Mouse (Mus musculus): ENCODE measurements around the gene Afmid.

The Afmid gene

GRCm38 (mm10) chr11:117854241-117854640, 28.5 kb downstream of the Afmid start:
- no peak for DNase-seq

- DNase-seq, result no peak
Observed at GRCm38 (mm10) chr11:117855360-117855759, 29.6 kb downstream of the Afmid start.

DNA sequence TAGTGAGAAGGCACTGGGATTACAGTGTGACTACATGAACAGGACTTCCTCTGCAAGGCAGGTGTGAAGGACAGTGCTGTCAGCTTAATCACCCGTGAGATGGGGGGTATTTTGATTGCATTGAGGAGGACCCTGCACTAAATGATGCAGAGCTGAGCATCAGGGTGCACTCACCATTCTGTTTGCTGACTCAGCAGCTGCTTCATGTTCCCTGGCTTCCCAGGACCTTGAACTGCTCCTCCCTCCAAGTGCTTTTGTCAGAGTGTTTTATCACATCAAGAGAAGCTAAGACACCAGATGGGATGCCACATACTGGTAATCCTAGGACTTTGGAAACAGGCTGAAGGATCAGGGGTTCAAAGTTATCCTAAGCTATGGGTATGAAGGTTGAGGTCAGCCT, 30.3 kb downstream of the Afmid start:
- no peak for DNase-seq

DNA sequence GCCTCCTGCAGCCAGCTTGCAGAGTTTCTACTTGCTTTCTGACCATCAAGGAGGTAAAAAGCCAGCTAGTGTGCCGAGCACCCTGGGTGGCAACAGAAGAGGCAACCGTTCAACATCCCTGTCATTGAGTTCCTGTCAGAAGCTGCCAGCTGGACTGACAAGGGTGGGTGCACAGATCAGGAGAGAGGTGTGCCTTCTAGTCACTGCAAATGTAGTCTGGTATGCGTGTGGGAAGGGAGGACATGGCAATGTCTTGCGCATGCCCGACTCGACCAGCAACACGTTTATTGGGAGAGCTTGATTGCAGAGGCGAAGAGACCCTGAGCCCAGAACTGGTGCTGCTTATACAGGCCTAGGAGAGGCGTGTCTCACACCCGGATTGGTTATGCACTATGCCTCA, 31.7 kb downstream of the Afmid start:
- DNase-seq, result no peak

DNA sequence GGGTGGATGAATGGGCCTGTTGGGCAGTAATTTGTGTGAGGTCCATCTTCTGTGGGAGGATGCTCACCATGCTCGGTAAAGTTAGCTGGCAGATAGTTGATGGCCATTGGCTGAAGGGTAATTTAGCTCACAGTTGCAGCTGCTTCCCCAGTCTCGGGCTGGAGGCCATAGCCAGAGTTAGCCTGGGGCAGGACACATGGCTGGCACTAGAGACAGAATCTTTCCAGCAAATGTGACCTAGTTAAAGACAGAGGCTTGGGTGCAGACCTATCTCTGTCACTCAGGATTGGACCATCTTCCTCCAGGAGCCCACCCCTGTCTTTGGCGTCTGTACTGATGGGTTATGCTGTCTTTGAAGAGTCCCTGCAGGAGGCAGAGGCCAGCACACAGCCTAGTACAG, 32.7 kb downstream of the Afmid start:
- no peak for DNase-seq

- DNase-seq, result peak; percentile 20 to 45
Observed at GRCm38 (mm10) chr11:117860601-117861000, 34.9 kb downstream of the Afmid start, which contains the start of gene Tmem235. Gene Tmem235 (plus strand): TSS chr11:117860752.

GRCm38 (mm10) chr11:117863174-117863856, 37.6 kb downstream of the Afmid start:
- no peak for DNase-seq

- DNase-seq, result no peak
Observed at GRCm38 (mm10) chr11:117864805-117865204, 39.1 kb downstream of the Afmid start.

GRCm38 (mm10) chr11:117865988-117866387, 40.3 kb downstream of the Afmid start:
- no peak for DNase-seq

DNA sequence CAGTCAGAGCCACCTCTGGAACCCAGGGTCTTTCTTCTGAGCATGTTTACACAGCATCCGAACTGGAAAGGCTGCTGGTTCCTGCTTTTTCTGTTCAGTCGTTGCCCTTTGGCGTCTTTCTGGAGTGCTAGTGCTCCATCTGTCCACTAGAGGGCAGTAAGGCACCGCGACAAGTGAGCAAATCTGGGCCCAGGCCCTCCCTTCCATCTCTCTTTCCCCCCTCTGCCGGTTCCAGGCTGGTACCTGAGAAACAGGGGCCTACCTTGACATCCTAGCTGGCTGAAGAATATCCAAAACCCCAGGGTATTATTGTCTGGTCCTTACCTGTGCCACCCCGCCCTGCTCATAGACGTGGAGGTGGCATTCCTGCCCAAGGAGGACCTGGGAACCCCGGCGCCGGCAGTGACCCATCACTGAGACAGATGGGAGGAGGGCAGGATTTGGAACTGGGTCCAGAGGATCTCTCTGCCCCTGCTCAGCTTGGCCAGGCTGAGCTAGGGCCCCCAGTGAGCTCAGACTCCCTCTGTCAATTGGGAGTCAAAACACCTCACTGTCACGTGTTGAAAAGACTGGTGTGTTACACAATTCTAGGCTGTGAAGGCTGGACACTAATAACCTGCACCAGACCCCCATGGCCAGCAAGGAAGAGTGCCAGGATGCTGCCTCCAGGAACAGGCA, 45.1 kb downstream of the Afmid start:
- DNase-seq, result peak; percentile 77 to 81

- DNase-seq, result peak in 1 of 2 experiments; percentile 72
Observed at GRCm38 (mm10) chr11:117871376-117871775, 45.7 kb downstream of the Afmid start.

DNA sequence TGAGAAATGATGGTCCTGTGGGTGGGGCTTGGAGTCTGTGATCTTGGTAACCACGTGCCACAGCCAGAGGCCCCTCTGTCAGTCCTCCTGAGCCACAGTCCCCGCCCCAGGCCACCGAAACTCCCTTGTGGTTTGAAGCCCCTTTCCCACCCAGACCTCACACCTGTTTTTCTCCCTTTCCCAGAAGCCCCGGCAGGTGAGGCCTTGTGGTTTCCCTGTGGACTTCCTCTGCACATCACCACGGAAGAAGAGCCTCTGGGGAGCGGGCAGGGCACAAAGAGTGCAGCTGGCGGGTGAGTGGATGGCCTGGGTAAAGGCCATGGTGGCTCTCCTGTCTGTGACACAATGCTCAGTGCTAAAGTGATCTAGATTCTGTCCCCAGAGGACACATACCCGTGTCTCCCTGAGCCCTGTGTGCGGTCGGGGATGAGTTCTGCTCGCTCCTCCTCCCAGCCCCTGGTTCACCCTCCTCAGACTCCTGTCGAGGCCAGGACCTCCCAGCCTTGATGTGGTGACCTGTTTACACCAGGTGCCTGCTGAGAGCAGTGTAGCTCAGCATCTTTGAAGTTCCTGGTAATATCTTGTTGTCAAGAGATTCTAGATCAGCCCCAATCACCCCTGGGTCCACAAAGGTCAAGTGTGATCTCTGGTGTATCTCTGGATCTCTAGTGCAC, 46.3 kb downstream of the Afmid start:
- peak; percentile 91 to 96 for DNase-seq

GRCm38 (mm10) chr11:117872861-117873608, 47.3 kb downstream of the Afmid start, which contains the start of gene Tha1:
Gene Tha1 (minus strand): TSS chr11:117873481.
- DNase-seq, result peak; percentile 66 to 73

DNA sequence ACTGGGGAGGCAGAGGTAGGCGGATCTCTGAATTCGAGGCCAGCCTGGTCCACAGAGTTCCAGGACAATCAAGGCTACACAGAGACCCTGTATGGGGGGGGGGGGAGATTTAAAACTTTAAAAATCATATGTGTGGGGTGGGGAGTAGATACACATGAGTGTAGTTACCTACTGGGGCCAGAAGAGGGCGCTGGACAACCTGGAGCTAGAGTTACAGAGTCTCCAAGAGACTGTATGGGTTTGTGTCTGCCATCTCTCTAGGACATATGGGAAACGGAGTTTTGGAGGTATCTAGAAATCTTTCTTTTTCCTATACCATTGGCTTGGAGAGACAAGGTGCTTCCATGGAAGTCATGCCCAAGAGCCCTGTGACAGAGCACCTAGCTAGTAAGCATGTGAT, 48.7 kb downstream of the Afmid start:
- peak; percentile 52 to 66 for DNase-seq

- DNase-seq, result no peak
Observed at GRCm38 (mm10) chr11:117875681-117876080, 50.0 kb downstream of the Afmid start.

GRCm38 (mm10) chr11:117877917-117878745, 52.4 kb downstream of the Afmid start:
- peak; percentile 64 to 79 for DNase-seq

DNA sequence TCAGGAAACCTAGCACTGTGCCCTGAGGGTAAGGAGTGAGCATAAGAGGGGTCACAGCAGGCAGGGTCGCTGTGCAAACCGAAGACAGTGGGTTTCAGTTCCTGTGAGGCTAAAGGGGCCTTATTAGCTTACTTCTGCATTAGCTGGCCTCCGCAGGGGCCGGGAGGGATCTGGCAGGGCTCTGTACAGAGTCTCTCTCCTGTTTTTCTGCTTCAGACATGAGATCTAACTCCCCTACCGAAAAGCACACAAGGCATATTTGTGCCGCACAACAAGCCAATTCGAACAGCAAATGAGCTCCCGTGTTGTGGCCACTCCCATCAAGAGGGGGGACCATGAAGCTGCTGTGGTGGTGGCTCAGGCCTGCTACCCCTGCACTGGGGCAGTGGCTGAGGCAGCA, 53.2 kb downstream of the Afmid start:
- DNase-seq, result no peak

GRCm38 (mm10) chr11:117879676-117880075, 54.0 kb downstream of the Afmid start:
- no peak for DNase-seq

DNA sequence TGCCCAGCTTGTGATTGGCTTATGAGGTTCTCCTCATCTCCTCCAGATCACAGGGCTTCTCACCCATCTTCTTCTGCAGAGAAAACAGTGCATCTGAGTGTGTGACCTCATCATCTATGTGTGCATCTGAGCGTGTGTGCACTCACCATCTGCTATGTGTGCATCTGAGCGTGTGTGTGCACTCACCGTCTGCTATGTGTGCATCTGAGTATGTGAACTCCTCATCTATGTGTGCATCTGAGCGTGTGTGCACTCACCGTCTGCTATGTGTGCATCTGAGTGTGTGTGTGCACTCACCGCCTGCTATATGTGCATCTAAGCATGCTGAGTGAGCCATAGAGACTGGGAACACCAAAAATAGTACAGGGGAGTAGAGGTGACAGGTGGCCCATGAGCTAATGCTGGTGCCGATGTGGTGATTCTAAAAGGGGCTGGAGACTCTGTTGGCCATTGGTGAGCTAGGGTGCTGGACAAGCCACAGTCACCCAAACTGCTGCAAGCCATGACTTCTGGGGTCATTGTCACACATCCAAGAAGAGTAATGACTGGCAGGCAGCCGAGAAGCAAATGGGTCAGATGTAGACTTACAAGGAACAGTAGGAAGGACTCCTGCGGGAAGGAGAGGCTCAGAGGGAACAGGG, 54.7 kb downstream of the Afmid start:
- DNase-seq, result no peak

DNA sequence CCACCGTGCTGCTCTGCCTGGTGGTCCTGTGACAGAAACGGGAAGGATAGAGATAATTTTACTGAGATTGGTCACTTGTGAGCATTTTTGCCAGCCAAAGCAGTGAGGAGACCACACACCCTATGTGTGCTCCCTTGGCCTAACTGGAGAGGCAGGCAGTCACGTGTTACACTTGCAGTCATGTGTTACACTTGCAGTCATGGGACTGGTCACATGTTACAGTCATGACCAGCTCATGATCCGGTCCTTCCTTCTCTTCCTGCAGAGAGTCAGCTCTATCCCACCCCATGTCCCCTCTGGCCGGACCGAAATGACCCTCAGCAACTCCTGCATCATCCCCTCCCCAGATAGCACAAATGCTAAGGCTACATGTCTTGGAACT, 55.2 kb downstream of the Afmid start:
- no peak for DNase-seq

DNA sequence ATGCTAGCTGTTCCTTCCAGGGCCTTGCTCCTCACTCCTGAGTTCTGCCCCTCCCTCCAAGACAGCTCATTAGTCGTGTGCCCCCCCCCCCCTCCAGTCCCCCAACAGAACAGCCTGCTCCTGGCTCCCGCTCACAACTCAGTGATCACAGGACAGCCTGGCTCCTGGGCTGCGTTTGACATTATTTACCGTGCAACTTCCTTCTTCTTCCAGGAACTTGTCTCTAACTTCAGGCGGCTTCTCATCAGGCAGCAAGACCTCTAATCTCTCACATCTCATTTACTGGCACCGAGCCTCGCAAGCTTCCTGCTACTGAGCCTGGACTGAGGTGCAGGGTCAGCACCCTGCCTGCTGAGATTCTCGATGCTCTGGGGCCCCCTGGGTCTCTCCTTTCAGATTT, 56.1 kb downstream of the Afmid start:
- DNase-seq, result no peak

DNA sequence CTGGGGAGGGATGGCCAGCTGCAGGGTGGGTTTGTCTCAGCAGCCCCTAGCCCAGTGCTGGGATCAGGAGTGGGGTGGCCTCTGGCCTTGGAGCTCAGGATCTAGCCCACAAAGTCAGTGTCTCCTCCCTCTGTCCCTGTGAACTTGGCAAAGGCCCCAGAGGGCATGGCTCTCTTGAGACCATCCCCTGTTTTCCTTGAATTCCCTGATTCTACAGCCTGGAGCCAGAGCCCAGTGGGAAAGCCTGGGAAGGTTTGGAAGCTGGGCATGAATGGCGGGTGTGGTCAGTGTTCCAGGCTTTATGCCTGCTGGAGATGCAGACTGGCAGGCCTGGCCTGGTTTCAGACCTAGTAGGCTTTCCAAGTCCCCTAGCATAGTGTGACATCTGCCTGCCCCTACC, 56.5 kb downstream of the Afmid start:
- DNase-seq, result no peak
